Mouse (Mus musculus) thymus, adult 2 months (tissue): ENCODE data around the gene Mecom.

Source experiments
- CTCF ChIP-seq: fragments of 200-500 bp; IDR thresholded peaks from 2 replicates; pipeline ENCODE4 v1.5.1; 2012; ENCODE audit warnings: mild to moderate bottlenecking, control low read depth, low read length, moderate library complexity, borderline replicate concordance; ENCODE audit not compliant: control insufficient read depth, poor library complexity, insufficient read depth; ENCODE audit errors: extremely low read depth
- POLR2A ChIP-seq: fragments of 200-500 bp; IDR thresholded peaks from 2 replicates; pipeline ENCODE4 v1.6.1; 2012; ENCODE audit warnings: mild to moderate bottlenecking, low read length, control low read depth, moderate library complexity; ENCODE audit not compliant: control insufficient read depth, poor library complexity, insufficient read depth; ENCODE audit errors: extremely low read depth

DNA sequence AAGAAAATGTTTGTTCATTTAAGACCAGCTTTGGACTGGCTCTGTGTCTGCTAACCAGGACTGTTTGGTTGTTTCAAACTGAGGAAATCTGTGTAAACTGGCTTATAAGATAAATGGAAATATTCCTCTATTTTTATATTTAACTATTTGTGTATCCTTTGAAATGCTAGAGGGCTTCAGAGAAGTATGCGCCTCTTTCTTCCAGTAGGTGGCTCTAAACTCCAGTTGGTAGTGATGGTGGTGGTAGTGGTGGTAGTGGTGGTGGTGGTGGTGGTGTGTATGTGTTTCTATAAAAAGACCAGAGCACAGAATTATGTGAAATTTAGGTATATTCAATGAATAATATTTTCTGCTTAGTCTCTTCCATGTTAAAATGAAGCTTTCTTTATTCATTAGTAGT lies 548.8 kb downstream of the Mecom start:
- TF ChIP-seq POLR2A (no peak), CTCF (no peak)
